Mouse (Mus musculus): ENCODE results near the gene Ext2.

Ext2 gene

GRCm38 (mm10) chr2:93823519-93823918 lies 1.2 kb upstream of the Ext2 start:
- ChIA-PET POLR2A (interaction anchor here (0.5 to 2.3 kb wide), 17 partner anchors 9 to 704 kb away, joined by 3 to 20 read pairs (median 5); partner anchors contain the start of gene Accs (in 2 of the 4)), CTCF (interaction anchor here (0.6 to 2.1 kb wide), 81 partner anchors 9 to 1722 kb away, joined by 3 to 125 read pairs (median 5); partner anchors contain the start of genes Accs (in 2 of the 4), Accsl (in 1 of the 4), Api5 (in 1 of the 4) and Cd82 (in 1 of the 4))

- CTCF ChIA-PET: interaction anchor here in 1 of 4 experiments (1.0 kb wide), 1 partner anchor 13 kb away, joined by 3 read pairs; no protein-coding TSS in a partner anchor
- POLR2A ChIA-PET: interaction anchor here in 2 of 4 experiments (0.7 to 1.0 kb wide), 3 partner anchors 13 to 586 kb away, joined by 3 to 5 read pairs (median 4); no protein-coding TSS in a partner anchor
Measured at GRCm38 (mm10) chr2:93817791-93818190, 4.6 kb downstream of the Ext2 start.

- ChIA-PET CTCF (interaction anchor here (0.7 to 4.6 kb wide), 17 partner anchors 9 to 343 kb away, joined by 3 to 70 read pairs (median 5); partner anchors contain the start of genes Ext2 (in 3 of the 4) and Accsl (in 1 of the 4)), POLR2A (interaction anchor here in 1 of 4 experiments (0.6 to 1.1 kb wide), 2 partner anchors 65 to 506 kb away, joined by 3 read pairs; no protein-coding TSS in a partner anchor)
Measured at GRCm38 (mm10) chr2:93813343-93813742, 9.0 kb downstream of the Ext2 start.

- POLR2A ChIA-PET: interaction anchor here in 1 of 4 experiments (0.6 kb wide), 1 partner anchor 130 kb away, joined by 4 read pairs; no protein-coding TSS in a partner anchor
- CTCF ChIA-PET: interaction anchor here (0.6 to 4.6 kb wide), 21 partner anchors 8 to 341 kb away, joined by 3 to 70 read pairs (median 4); partner anchors contain the start of gene Ext2 (in 3 of the 4)
Measured at GRCm38 (mm10) chr2:93811812-93812211, 10.6 kb downstream of the Ext2 start.

GRCm38 (mm10) chr2:93809931-93810330 lies 12.4 kb downstream of the Ext2 start:
- ChIA-PET POLR2A (interaction anchor here in 3 of 4 experiments (0.7 to 2.0 kb wide), 7 partner anchors 9 to 551 kb away, joined by 3 to 9 read pairs (median 5); no protein-coding TSS in a partner anchor), CTCF (interaction anchor here (0.5 to 4.6 kb wide), 58 partner anchors 9 to 1815 kb away, joined by 3 to 70 read pairs (median 4); partner anchors contain the start of genes Accs (in 1 of the 4), Cd82 (in 1 of the 4), Ext2 (in 1 of the 4) and Tspan18 (in 1 of the 4))

- CTCF ChIA-PET: interaction anchor here in 2 of 4 experiments (0.5 to 4.2 kb wide), 5 partner anchors 23 to 346 kb away, joined by 3 to 27 read pairs (median 6); no protein-coding TSS in a partner anchor
- POLR2A ChIA-PET: no interaction called here
Measured at GRCm38 (mm10) chr2:93808071-93808470, 14.3 kb downstream of the Ext2 start.

- POLR2A ChIA-PET: no interaction called here
- CTCF ChIA-PET: interaction anchor here in 3 of 4 experiments (0.6 to 4.2 kb wide), 8 partner anchors 15 to 389 kb away, joined by 3 to 27 read pairs (median 6); partner anchors contain the start of gene Ext2 (in 1 of the 3)
Measured at GRCm38 (mm10) chr2:93807440-93807839, 14.9 kb downstream of the Ext2 start.

GRCm38 (mm10) chr2:93806487-93807201 lies 15.7 kb downstream of the Ext2 start:
- POLR2A ChIA-PET: interaction anchor here in 2 of 4 experiments (0.6 to 1.5 kb wide), 2 partner anchors 21 to 112 kb away, joined by 5 to 6 read pairs; no protein-coding TSS in a partner anchor
- CTCF ChIA-PET: interaction anchor here (0.7 to 4.2 kb wide), 11 partner anchors 11 to 389 kb away, joined by 3 to 27 read pairs (median 3); partner anchors contain the start of gene Ext2 (in 2 of the 4)

GRCm38 (mm10) chr2:93805523-93805922 lies 16.8 kb downstream of the Ext2 start:
- POLR2A ChIA-PET: interaction anchor here in 3 of 4 experiments (0.8 to 1.5 kb wide), 3 partner anchors 12 to 20 kb away, joined by 4 to 5 read pairs (median 4); no protein-coding TSS in a partner anchor
- CTCF ChIA-PET: interaction anchor here in 2 of 4 experiments (0.7 to 4.2 kb wide), 7 partner anchors 17 to 485 kb away, joined by 3 to 27 read pairs (median 4); partner anchors contain the start of genes Accs (in 1 of the 2) and Ext2 (in 1 of the 2)

- ChIA-PET POLR2A (interaction anchor here in 3 of 4 experiments (0.8 to 1.5 kb wide), 3 partner anchors 12 to 20 kb away, joined by 4 to 5 read pairs (median 4); no protein-coding TSS in a partner anchor), CTCF (interaction anchor here in 1 of 4 experiments (0.6 to 4.2 kb wide), 6 partner anchors 12 to 485 kb away, joined by 3 to 27 read pairs (median 4); partner anchors contain the start of genes Accs and Ext2)
Measured at GRCm38 (mm10) chr2:93805066-93805465, 17.3 kb downstream of the Ext2 start.

GRCm38 (mm10) chr2:93802947-93803346 lies 19.4 kb downstream of the Ext2 start:
- ChIA-PET CTCF (no interaction called here), POLR2A (no interaction called here)

GRCm38 (mm10) chr2:93801097-93801496 lies 21.3 kb downstream of the Ext2 start:
- CTCF ChIA-PET: interaction anchor here in 2 of 4 experiments (0.8 to 2.6 kb wide), 8 partner anchors 9 to 324 kb away, joined by 3 to 16 read pairs (median 4); no protein-coding TSS in a partner anchor
- POLR2A ChIA-PET: interaction anchor here in 3 of 4 experiments (0.6 to 1.6 kb wide), 4 partner anchors 9 to 112 kb away, joined by 3 to 9 read pairs (median 4); no protein-coding TSS in a partner anchor

GRCm38 (mm10) chr2:93797162-93797795 lies 25.1 kb downstream of the Ext2 start:
- ChIA-PET POLR2A (interaction anchor here in 1 of 4 experiments (0.7 kb wide), 1 partner anchor 141 kb away, joined by 4 read pairs; no protein-coding TSS in a partner anchor), CTCF (interaction anchor here in 2 of 4 experiments (0.6 to 1.6 kb wide), 3 partner anchors 12 to 22 kb away, joined by 3 to 6 read pairs (median 4); no protein-coding TSS in a partner anchor)

- ChIA-PET POLR2A (interaction anchor here in 1 of 4 experiments (0.6 to 2.0 kb wide), 2 partner anchors 9 to 23 kb away, joined by 4 to 6 read pairs; no protein-coding TSS in a partner anchor), CTCF (interaction anchor here in 2 of 4 experiments (1.1 to 3.3 kb wide), 3 partner anchors 8 to 17 kb away, joined by 3 to 15 read pairs (median 3); no protein-coding TSS in a partner anchor)
Measured at GRCm38 (mm10) chr2:93794375-93794774, 28.0 kb downstream of the Ext2 start.

GRCm38 (mm10) chr2:93791516-93792499 lies 30.6 kb downstream of the Ext2 start:
- ChIA-PET POLR2A (no interaction called here), CTCF (interaction anchor here (0.5 to 1.9 kb wide), 8 partner anchors 9 to 321 kb away, joined by 3 to 6 read pairs (median 4); no protein-coding TSS in a partner anchor)

GRCm38 (mm10) chr2:93790798-93791345 lies 31.5 kb downstream of the Ext2 start:
- CTCF ChIA-PET: interaction anchor here in 3 of 4 experiments (0.6 to 1.9 kb wide), 3 partner anchors 19 to 1233 kb away, joined by 4 to 12 read pairs (median 6); no protein-coding TSS in a partner anchor
- POLR2A ChIA-PET: no interaction called here
